8 mouse cellular contexts compared by ENCODE assay signal in genomic region chr13:113035852-113036251, GRCm38 (mm10). TPM values are rescaled to one million over a fixed set of nuclear protein-coding genes. Genes with fewer than 3 reads are reported as not detected.
A peak's percentile ranks its signal among the peaks of the same experiment; 100 is the strongest.
DNase-seq lines count a peak whose midpoint lies in the region; ATAC-seq and TF ChIP-seq lines count a peak whose summit lies in the region.

No protein-coding gene starts in this region.

- WGBS in cerebellum, adult 2 months, result under 1% methylated on average over 4 of the region's 4 CpGs
- 3% methylated on average over 4 of the region's 4 CpGs for WGBS in forebrain, postnatal 0 days
- WGBS in lung, adult 2 months, result under 1% methylated on average over 4 of the region's 4 CpGs

- H3K27ac ChIP-seq in cerebellum, adult 2 months (ENCODE audit: insufficient read depth, low read length), result no peak overlapping the region
- H3K27ac ChIP-seq in forebrain, postnatal 0 days (ENCODE audit: low read depth, low read length), result no peak overlapping the region
- H3K27ac ChIP-seq in layer of hippocampus, adult 2 months, result no peak overlapping the region

- TF ChIP-seq POLR2A in cerebellum, adult 2 months (IDR thresholded peaks at IDR 0.05; ENCODE audit: borderline replicate concordance, insufficient read depth, low read length), result no peak
- no peak for TF ChIP-seq POLR2A in lung, adult 2 months (IDR thresholded peaks at IDR 0.05; ENCODE audit: borderline replicate concordance, extremely low read depth, low read depth, low read length)

- DNase-seq in MN1 (ENCODE audit: low spot score), result peak; percentile 94
- DNase-seq in cerebellum, adult 2 months, result peak; percentile 63 to 81
- peak; percentile 94 for DNase-seq in forebrain, postnatal 0 days
- peak; percentile 79 for DNase-seq in heart, postnatal 4 days
- DNase-seq in layer of hippocampus, adult 2 months (ENCODE audit: low spot score in 2 of 2), result peak; percentile 83 to 84
- DNase-seq in lung, adult 2 months, result peak; percentile 42
- DNase-seq in thymus, postnatal 14 days, result peak; percentile 85

- H3K27me3 ChIP-seq in cerebellum, adult 2 months (ENCODE audit: control insufficient read depth, insufficient read depth, low read length), result no peaks in the 10 kb centered on the region; the same call in 1 of the 2 replicates
- H3K27me3 ChIP-seq in forebrain, postnatal 0 days (ENCODE audit: insufficient read depth, low read length), result no peaks in the 10 kb centered on the region; the same call in 1 of the 2 replicates

- no peak overlapping the region for H3K4me3 ChIP-seq in cerebellum, adult 2 months (replicated peaks; ENCODE audit: insufficient read depth, low read depth, low read length)
- H3K4me3 ChIP-seq in forebrain, postnatal 0 days (ENCODE audit: low read depth, low read length), result peak overlapping the region; percentile 55
- peak overlapping the region; percentile 58 for H3K4me3 ChIP-seq in layer of hippocampus, adult 2 months
- H3K4me3 ChIP-seq in lung, adult 2 months (replicated peaks; ENCODE audit: extremely low read depth, low read depth, low read length), result no peak overlapping the region

- peak; percentile 86 for ATAC-seq in forebrain, postnatal 0 days
- peak; percentile 78 for ATAC-seq in neutrophil, adult 5-6 weeks (ENCODE audit: extremely low read depth, insufficient number of reproducible peaks, low FRiP score, poor library complexity, severe bottlenecking)

- H3K9ac ChIP-seq in forebrain, postnatal 0 days, result 0 out of 2 replicates have a peak overlapping the region, but pooled peaks have one; percentile 49

- H3K9me3 ChIP-seq in forebrain, postnatal 0 days (ENCODE audit: low read length), result no peaks in the 10 kb centered on the region

- peak; percentile 75 for TF ChIP-seq CTCF in cerebellum, adult 2 months (IDR thresholded peaks at IDR 0.05; ENCODE audit: borderline replicate concordance, insufficient read depth, low read depth, low read length)
- TF ChIP-seq CTCF in forebrain, postnatal 0 days (IDR thresholded peaks at IDR 0.05; ENCODE audit: low read depth), result peak; percentile 94
- TF ChIP-seq CTCF in layer of hippocampus, adult 2 months (conservative IDR thresholded peaks at IDR 0.05), result peak; percentile 89
- peak; percentile 57 for TF ChIP-seq CTCF in lung, adult 2 months (IDR thresholded peaks at IDR 0.05; ENCODE audit: insufficient read depth, low read length)

- no peaks in the 10 kb centered on the region for H3K36me3 ChIP-seq in forebrain, postnatal 0 days (ENCODE audit: insufficient read depth)

- peak overlapping the region; percentile 97 for H3K4me2 ChIP-seq in forebrain, postnatal 0 days (ENCODE audit: low read depth)

- H3K4me1 ChIP-seq in cerebellum, adult 2 months (ENCODE audit: control insufficient read depth, insufficient read depth, low read length), result no peaks in the 10 kb centered on the region; the same call in 1 of the 2 replicates
- peaks cover 10% of the 10 kb centered on the region; the same call in 1 of the 2 replicates for H3K4me1 ChIP-seq in forebrain, postnatal 0 days (ENCODE audit: insufficient read depth)
- H3K4me1 ChIP-seq in lung, adult 2 months (ENCODE audit: control insufficient read depth, insufficient read depth, low read length), result no peaks in the 10 kb centered on the region; the same call in 1 of the 2 replicates

RNA-seq across cellular contexts. Expression of gene Cdc20b, which starts 0.9 kb away (rescaled TPM):
- 0.14 TPM in 1 of 2 replicates, not detected in the other for polyA plus RNA-seq in cerebellum, adult 2 months (2012; rRNA removed)
- total RNA-seq in forebrain, postnatal 0 days (2014; rRNA removed), result 1.0 and 1.8 TPM in 2 replicates
- 0.31 and 0.97 TPM in 2 replicates for polyA plus RNA-seq in forebrain, postnatal 0 days (2015; fragmentation: Nextera tagmentation; extraction: Ambion mirVana)
- not detected for total RNA-seq in heart, postnatal 4 days (2021)
- total RNA-seq in layer of hippocampus, adult 2 months (2021), result under 1 TPM in 1 of 2 experiments, not detected in 1; 0.37 TPM
- polyA plus RNA-seq in lung, adult 2 months (2012; rRNA removed), result 0.27 and 0.54 TPM in 2 replicates
- 0.49 TPM in 1 of 2 replicates, not detected in the other for total RNA-seq in neutrophil, adult 5-6 weeks (2017)

RNA-seq across cellular contexts. Expression of gene Gpx8, which starts 10.4 kb away (rescaled TPM):
- 7.8 and 9.5 TPM in 2 replicates for polyA plus RNA-seq in cerebellum, adult 2 months (2012; rRNA removed)
- 27.3 and 28.3 TPM in 2 replicates for total RNA-seq in forebrain, postnatal 0 days (2014; rRNA removed)
- 41.7 and 47.6 TPM in 2 replicates for polyA plus RNA-seq in forebrain, postnatal 0 days (2015; fragmentation: Nextera tagmentation; extraction: Ambion mirVana)
- total RNA-seq in heart, postnatal 4 days (2021), result 10 to 100 TPM; 59.5 to 61.2 TPM
- 1 to 10 TPM; 7.4 to 9.2 TPM for total RNA-seq in layer of hippocampus, adult 2 months (2021)
- polyA plus RNA-seq in lung, adult 2 months (2012; rRNA removed), result 6.8 and 10.6 TPM in 2 replicates
- total RNA-seq in neutrophil, adult 5-6 weeks (2017), result not detected in 2 replicates

RNA-seq across cellular contexts. Expression of gene Mcidas, which starts 42.2 kb away (rescaled TPM):
- polyA plus RNA-seq in cerebellum, adult 2 months (2012; rRNA removed), result 0.05 and 0.07 TPM in 2 replicates
- 0.85 and 1.8 TPM in 2 replicates for total RNA-seq in forebrain, postnatal 0 days (2014; rRNA removed)
- 0.75 and 1.9 TPM in 2 replicates for polyA plus RNA-seq in forebrain, postnatal 0 days (2015; fragmentation: Nextera tagmentation; extraction: Ambion mirVana)
- total RNA-seq in heart, postnatal 4 days (2021), result not detected
- under 1 TPM; 0.25 to 0.74 TPM for total RNA-seq in layer of hippocampus, adult 2 months (2021)
- 0.47 and 0.66 TPM in 2 replicates for polyA plus RNA-seq in lung, adult 2 months (2012; rRNA removed)
- total RNA-seq in neutrophil, adult 5-6 weeks (2017), result not detected in 2 replicates

RNA-seq across cellular contexts. Expression of gene Ccno, which starts 48.2 kb away (rescaled TPM):
- 0.76 and 0.82 TPM in 2 replicates for polyA plus RNA-seq in cerebellum, adult 2 months (2012; rRNA removed)
- 3.0 and 6.8 TPM in 2 replicates for total RNA-seq in forebrain, postnatal 0 days (2014; rRNA removed)
- 2.6 and 3.3 TPM in 2 replicates for polyA plus RNA-seq in forebrain, postnatal 0 days (2015; fragmentation: Nextera tagmentation; extraction: Ambion mirVana)
- total RNA-seq in heart, postnatal 4 days (2021), result under 1 TPM in 1 of 2 experiments, not detected in 1; 0.16 TPM
- 1 to 10 TPM; 6.3 to 7.4 TPM for total RNA-seq in layer of hippocampus, adult 2 months (2021)
- polyA plus RNA-seq in lung, adult 2 months (2012; rRNA removed), result 5.9 and 8.4 TPM in 2 replicates
- total RNA-seq in neutrophil, adult 5-6 weeks (2017), result 8.0 and 11.3 TPM in 2 replicates

Comparison
In these comparisons a context has a peak if more than half of its experiments do, and no peak if none do; other contexts are left out.
1. DNase-seq: peak in every context shown above with its lines; median percentile 94 in MN1; 94 in forebrain, postnatal 0 days; 85 in thymus, postnatal 14 days; 84 in layer of hippocampus, adult 2 months; 79 in heart, postnatal 4 days; 72 in cerebellum, adult 2 months; 42 in lung, adult 2 months.
2. H3K4me3 ChIP-seq: peak in forebrain, postnatal 0 days (single experiment) and layer of hippocampus, adult 2 months (single experiment); none in cerebellum, adult 2 months (single experiment) and lung, adult 2 months (single experiment).
3. Peak in every context shown above with its lines, with median percentiles within 50 percentile points of each other: CTCF ChIP-seq.